Mouse (Mus musculus): Measurements from ENCODE around the gene Pccb. TPM values are rescaled to one million over a fixed set of nuclear protein-coding genes. Genes with fewer than 3 reads are reported as not detected.

Pccb gene
- total RNA-seq, 2 experiments from 2014 or later: 89.0 to 93.4 TPM

DNA sequence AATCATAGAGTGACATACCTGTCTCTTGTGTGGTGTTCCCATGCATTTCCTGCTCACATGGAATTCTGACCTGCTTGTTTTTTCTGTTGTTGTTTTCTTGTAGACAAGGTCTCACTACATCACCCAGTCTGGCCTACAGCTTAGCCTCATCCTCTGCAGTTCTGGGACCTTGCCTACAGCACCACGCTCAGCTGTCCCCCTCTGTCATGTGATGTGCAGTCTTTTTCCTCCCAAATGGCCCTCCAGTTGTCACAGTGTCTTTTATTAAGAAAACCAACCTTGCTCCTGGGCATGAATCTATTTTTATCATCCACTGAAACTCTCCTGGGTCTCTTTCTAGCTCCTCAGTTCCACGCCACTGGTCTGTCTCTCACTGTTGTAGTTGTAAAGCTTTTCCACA is 42.5 kb downstream of the Pccb start:
- intact Hi-C loops (cut with DNase I): no loop called here
- no peak for DNase-seq

DNA sequence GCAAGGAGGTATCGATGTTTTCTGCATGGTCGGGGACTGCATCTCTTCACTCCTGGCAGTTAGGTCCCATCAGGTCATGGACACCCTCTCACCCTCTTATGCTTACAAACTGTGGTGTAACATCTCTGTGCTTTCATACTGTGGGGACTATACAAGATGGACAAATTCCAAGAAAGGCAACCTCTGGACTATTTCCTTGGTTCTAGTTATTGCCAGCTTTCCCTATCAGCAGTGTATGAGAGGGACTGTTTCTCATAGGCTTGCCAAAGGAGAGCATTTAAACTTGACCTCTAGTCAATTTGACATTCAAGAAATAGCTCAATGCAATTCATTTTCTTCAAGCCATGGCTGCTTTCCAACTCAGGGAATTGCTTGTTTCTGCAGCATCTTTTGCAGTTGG is 43.4 kb downstream of the Pccb start:
- intact Hi-C loops (cut with DNase I): no loop called here
- no peak for DNase-seq

DNA sequence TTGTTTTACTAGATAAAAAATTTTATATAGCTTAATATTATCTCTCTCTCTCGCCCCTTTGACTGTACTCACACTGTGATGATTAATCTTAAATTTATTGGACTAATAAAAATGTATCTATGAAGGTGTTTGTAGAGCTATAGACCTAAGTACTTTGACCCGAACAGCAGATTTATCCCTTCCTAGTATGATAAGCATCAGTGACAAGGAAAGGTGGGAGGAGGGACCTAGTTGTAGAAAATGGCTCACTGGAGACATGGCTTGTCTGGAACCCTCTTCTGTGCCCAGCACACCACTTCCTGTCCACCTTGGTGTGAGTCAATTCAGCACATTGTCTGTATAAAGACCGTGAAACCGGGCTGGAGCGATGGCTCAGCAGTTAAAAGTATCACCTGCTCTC is 44.1 kb downstream of the Pccb start:
- intact Hi-C loops (cut with DNase I): no loop called here
- no peak for DNase-seq

DNA sequence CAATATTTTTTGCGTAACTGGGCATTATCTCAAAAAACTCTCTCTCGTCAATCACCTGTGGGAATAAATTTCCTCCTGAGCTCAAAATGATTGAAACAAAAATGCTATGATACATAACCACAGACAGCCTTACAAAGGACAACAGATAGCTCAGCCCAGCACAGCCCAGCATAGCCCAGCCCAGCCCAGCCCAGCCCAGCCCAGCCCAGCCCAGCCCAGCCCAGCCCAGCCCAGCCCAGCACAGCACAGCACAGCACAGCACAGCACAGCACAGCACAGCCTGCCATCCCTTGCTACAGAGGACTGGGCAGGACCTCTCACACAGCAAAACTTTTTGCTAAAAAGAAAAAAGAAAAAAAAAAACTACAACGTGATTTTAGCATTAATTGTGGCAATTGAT is 46.8 kb downstream of the Pccb start:
- intact Hi-C loops (cut with DNase I): no loop called here
- DNase-seq: no peak

DNA sequence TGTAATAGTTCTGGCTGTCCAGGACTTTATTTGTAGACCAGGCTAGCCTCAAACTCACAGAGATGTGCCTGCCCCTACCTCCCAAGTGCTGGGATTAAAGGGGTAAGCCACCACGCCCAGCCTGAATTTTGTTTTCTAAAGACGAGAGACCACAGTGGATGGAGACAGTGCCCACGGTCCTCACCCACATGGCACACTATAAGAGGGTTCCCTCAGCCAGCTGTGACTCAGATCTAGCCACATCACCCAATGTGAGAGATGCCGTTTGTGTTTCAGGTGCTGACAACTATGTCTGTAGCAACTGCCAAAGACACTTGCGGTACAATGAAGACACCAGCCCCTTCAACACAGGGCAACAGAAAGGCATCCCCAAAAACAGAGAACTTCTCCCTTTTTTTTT is 47.7 kb downstream of the Pccb start:
- intact Hi-C loops (cut with DNase I): no loop called here
- DNase-seq: no peak

DNA sequence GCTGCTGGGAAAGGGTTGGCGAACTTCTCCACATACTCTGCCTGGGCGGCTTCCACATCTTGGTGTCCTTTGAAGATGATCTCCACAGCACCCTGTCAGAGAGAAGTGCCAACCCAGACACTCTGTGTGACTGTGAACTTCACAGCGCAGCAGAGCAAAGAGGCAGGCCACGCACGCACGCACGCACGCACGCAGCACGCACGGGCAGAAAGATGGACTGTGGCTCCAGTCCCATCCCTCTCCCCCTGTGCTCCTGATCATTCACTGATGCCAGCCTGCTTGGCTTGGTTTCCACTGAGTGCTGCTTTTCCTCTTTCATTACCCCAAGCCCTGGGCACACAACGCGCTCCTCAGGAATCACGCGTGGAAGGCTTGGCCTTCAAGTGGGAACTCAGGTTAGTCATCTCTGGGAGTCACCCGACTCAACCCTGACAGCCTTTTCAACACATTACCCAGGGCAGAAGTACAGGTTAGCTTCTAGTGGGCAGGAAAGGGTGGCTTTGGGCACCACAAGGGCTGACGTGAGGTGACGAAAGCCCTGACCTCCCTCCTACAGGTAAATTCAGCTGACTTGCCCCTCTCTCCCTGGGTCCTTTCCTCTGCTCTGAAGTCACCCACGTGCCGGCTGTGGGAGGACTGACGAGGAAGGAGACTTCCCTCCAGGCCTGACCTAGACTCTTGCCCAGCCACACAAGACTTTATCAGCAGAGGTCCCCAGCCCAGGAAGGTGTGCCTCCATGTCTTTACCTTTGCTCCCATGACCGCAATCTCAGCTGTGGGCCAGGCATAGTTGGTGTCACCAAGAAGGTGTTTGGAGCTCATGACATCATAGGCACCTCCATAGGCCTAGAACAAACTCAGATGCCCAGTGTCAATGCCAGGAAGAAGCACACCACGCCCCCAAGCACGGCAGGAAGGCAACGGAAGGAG is 50.1 kb downstream of the Pccb start:
- intact Hi-C loops (cut with DNase I): no loop called here
- no peak for DNase-seq

DNA sequence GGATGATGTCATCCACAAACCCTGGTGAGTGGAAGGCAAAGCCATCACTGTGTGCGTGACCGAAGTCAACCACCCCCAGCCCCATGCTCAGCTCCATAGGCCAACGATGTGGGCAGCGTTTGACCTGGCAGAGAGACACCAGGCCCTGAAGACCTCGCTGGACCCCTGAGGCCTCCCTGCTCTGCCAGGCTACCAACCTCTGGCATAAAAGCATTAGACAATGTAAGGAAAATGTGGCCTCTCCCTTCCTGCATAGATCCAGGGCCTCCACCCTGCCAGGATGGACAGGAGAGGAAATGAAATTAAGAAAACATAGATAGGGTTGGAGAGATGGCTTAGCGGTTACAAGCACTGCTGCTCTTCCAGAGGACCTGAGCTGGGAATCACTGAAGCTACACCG is 51.9 kb downstream of the Pccb start:
- no peak for DNase-seq
- intact Hi-C loops (cut with DNase I): no loop called here

DNA sequence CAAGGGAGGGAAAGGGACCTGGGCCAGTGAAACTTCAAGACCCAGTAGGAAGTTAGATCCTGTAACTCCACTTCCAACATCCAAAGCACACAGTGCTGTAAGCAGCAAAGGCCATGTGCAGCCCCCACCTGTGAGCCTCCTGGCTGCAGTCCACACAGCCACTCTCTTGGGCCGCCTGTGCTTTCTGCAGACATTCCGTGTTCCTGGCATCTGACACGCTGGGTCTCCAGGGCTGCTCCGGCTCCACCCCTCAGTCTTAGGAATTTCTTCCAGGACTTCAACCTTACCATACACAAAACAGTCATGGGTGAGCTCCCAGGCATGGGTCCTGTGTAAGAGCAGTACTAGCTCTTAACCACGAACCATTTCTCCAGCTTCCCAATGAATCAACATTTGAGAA is 55.4 kb downstream of the Pccb start:
- DNase-seq: no peak
- intact Hi-C loops (cut with DNase I): no loop called here

DNA sequence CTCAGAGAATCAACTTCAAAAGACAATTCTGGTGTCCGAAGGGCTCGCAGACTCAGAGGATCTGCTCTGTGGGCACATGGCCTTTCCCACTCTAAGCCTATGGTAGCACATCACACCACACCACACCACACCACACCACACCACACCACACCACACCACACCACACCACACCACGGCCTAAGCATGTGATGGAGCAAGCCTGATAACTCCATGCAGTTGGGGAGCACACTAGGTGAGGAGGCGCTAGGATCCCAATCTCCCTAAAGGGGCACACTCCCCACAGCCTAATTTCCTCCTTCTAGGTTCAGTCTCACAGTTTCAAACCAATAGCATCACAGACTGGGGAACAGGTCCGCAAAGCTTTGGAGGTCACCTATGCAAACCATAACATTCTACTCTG is 56.0 kb downstream of the Pccb start:
- DNase-seq: no peak
- intact Hi-C loops (cut with DNase I): no loop called here

DNA sequence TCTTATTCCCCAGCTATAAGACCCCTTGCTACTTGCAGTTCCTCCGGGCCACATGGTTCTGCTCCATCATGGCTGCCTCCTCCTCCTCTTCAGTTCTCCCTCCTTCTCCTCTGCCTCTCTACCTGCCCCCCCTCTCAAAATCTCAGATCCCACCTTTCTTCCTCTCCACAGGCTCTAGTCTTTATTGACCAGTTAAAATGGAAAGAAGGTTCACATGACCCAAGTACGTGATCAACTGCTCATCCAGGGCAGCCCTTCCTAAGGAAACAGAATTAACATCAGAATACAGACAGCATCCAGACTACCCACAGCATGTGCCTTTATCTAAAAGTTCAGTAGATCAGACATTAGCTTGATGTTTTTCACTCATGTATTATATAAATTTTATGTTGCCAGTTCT is 65.2 kb downstream of the Pccb start:
- intact Hi-C loops (cut with DNase I): no loop called here
- no peak for DNase-seq

DNA sequence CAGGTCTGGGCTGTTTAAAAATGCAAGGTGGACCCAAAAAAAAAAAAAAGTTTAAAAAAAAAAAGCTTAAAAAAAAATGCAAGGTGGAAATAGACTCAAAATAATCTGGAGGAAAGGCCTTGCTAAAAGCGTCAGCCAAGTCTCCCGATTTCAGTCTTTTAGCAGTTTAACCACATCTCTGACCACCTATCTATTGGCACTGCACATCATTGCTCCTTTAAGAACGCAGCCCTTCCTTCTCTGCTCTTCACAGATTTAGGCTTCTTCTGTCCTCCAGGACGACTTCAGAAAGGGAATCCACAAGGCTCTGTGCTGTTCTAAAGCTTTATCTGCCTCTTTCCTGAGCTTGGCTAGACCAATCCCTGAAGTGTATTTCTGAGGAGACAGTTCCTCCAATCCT is 70.6 kb downstream of the Pccb start:
- no peak for DNase-seq
- intact Hi-C loops (cut with DNase I): no loop called here

DNA sequence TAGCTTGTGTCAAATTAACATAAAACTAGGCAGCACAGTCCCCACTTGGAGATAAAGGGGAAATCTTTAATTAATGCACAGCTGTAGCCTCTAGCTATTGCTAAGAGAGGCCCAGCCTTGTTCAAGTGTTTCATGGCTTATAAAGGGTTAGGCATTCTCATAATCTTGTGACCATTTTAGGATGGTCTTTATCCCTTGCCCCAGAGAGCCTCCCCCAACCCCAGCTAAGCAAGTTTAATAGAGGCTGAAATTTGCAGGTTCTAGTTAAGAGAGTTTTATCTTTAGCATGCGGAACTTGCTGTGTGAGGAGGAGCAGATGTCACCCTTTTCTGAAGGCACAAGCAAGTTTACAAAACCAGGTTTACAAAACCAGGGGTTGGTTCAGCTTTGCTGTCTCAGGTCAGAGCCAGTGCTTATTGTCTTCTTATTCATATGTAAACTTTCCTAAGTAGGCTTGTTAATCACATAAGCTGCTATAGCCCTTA is 71.2 kb downstream of the Pccb start:
- intact Hi-C loops (cut with DNase I): no loop called here
- no peak for DNase-seq

DNA sequence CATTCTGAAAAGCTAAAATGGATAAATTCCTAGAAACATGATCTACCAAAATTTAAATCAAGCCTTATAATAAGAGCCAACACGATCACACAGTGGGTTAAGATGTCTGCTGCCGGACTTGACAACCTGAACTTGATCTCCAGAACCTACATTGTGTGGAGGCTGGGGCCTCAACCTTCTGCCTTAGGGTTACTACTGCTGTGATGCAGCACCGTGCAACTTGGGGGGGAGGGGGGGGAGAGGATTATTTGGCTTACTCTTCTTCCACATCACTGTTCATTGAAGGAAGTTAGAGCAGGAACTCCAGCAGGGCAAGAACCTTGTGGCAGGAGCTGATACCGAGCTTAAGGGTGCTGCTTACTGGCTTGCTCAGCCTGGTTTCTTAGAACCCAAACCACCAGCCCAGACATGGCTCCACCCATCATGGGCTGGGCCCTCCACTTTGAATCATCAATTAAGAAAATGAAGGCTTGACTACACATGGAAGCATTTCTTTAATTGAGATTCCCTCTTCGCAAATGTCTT is 71.7 kb downstream of the Pccb start:
- intact Hi-C loops (cut with DNase I): no loop called here

DNA sequence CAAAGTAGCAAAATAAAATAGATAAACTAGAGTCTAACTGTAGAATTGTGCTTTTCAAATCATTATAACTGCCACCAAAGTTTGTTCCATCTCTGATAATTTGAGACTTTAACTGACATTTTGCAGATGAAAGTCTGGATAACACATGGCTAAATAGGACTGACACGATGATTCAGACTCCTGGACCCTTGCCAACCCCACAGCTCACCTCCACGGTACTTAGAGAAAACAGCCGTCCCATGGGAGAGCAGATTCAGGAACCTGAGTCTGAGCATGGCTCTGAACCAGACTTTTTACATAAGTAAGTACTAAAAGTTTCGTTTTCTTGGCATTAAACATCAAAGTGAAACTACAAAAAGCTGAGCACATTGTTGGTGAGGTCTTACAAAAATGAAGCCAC is 83.2 kb downstream of the Pccb start:
- peak; percentile 10 to 26 for DNase-seq
- intact Hi-C loops (cut with DNase I): no loop called here

More for the DNA sequence above, 71.7 kb downstream of the Pccb start:
- no peak for DNase-seq

DNA sequence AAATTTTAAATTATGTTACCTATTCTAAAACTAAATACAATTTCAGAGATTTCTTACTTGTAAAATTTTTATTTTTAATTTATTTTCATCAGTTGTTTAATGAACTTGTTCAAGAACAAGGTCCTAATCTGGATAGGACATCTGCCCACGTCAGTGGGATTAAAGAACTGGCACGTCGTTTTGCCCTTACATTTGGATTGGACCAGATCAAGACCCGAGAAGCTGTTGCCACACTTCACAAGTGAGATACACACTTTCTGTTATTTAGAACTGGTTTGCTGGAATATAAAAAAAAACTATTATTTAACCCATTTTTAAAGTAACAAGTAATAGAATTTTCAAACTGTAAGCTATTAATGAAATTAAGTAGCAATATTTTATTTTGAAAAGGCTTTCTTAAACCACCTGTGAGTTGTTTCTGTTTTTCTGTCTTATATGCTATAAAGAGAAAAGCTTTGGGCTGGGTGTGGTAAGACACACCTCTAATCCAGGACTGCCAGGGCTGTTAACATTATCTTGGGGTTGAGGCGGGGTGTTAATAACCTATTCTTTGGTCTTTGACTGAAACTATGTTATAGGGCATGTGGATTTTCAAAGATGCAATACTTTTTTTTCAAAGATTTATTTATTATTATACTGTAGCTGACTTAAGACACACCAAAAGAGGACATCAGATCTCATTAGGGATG is 89.9 kb downstream of the Pccb start:
- intact Hi-C loops (cut with DNase I): no loop called here
- no peak for DNase-seq

DNA sequence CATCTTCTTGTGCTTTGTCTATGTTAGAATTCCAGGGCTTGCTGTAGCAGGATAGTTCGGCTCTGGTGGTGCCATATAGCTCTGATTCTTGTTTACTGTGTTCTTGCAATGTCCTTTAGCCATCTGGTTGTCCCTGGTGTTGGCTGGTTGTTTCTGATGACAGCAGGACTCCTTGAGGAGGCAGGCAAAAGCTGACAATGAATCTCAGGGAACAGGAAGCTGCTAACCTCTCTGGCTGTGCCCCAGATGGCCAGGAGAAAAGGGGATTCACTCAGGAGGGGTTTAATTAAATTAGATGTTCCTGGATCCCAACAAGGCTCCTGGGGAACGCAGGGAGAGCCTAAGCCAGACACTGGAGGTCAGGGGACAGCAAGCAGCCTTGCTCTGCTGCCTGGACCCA is 92.7 kb downstream of the Pccb start:
- intact Hi-C loops (cut with DNase I): no loop called here
- DNase-seq: no peak

Other genes starting within 250 kb of the Pccb start
- 10 to 100 TPM; 33.6 to 34.1 TPM for gene Msl2, start 39.2 kb upstream of the Pccb start, total RNA-seq (2021)
- gene Ppp2r3a, start 216.9 kb upstream of the Pccb start, total RNA-seq (2021): 100 to 1,000 TPM; 201 to 214 TPM